Mouse (Mus musculus) embryonic fibroblast, embryonic 13.5 days (primary cell): ENCODE results near the gene Tagln2.

Experiments
- CTCF ChIP-seq: IDR thresholded peaks from 2 replicates; pipeline ENCODE4 v1.5.1; 2011; ENCODE audit warnings: mild to moderate bottlenecking, control low read depth, low read length, moderate library complexity, borderline replicate concordance; ENCODE audit not compliant: insufficient read depth
- POLR2A ChIP-seq: IDR thresholded peaks from 2 replicates; pipeline ENCODE4 v1.6.1; 2011; ENCODE audit warnings: low read depth, mild to moderate bottlenecking, control low read depth, low read length, moderate library complexity

DNA sequence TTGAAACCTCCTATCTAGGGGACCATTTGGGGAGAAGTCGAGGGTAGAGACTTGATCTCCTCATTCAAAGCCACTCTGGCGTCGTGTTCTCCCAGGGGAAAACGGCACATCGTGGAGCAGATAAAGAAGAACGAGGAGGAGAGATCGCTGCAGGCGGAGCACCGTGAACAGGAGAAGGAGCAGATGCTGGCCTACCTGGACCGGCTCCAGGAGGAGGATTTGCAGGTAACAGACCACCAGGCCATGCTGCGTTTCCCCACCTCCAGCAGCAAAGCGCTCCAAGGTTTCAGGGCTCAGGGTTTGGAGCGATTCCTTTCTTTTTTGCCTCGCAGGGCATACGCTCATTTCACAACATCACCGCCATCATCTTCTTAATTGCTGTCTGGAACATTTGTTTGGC lies 35.3 kb downstream of the Tagln2 start:
- TF ChIP-seq POLR2A (no peak), CTCF (no peak)
